Mouse (Mus musculus) cerebral cortex, adult 2 months (tissue): ENCODE results near the gene Faf2.

ENCODE experiments used
- WGBS: fragments of 180-500 bp; shearing (Covaris S2); methylation state at CpG from one replicate; pipeline ENCODE4 v1.1.7; 2018; 5-methylcytosine and 5-hydroxymethylcytosine counted together

The Faf2 gene

DNA sequence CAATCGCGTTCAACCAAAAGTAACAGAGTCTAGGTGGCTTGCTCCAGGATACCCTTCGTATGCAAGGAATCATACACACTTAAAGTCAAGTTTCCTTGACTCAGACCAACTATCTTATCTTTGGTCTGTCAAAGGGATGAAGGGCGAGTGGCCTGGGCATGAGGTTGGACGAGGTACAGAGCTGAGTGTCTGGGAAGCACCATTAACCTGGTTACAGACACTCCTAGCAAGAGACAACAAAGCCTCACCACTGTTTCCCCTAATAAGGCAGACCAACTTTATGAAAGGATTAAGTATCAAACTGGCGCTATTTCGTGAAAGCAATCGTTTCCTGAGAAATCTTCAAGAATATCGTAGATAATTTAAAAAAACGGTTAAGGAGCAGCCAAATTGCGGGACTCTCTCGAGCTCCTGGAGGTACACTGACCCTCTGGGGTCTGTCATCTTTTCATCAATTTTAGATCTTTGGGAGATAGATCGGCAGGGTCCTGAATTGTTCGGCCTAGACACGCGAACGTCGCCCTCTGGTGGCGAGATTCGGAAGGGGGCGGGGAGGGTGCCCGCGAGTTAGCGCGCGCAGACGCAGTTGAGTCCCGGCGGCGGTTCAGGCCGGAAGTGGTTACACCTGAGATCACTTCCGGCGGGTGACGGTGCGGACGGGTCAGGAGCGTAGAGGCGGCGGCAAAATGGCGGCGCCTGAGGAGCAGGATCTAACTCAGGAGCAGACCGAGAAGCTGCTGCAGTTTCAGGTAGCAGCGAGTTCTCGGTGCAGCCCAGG is at the start of gene Faf2:
Faf2 (plus strand) TSS at position 630 of the 778 bp plus-strand sequence.
- WGBS: 11% methylated on average over 44 of the region's 44 CpGs

DNA sequence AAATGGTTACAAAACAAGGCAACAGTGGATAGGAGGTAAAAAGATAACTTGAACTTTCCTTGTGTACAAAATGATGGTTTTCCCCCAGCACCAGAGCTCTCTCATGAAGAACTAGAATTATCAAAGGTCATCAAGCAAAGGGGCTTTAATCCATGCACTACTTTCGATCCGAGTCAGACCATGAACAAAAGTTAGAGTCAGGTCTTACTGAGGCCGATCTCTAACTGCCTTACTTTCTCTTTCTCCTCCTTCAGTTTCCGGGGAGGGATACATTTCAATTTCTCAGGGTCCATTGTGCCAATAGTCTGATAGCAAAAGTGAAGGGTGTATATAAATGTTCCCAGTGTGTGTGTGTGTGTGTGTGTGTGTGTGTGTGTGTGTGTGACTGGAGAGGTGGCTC is 49.0 kb upstream of the Faf2 start:
- WGBS: 80% methylated on average over 4 of the region's 4 CpGs

GRCm38 (mm10) chr13:54574854-54575481 is 46.6 kb upstream of the Faf2 start, which contains the start of gene Arl10:
Gene Arl10 (plus strand): TSS chr13:54575015.
- WGBS: under 1% methylated on average over 55 of the region's 55 CpGs

DNA sequence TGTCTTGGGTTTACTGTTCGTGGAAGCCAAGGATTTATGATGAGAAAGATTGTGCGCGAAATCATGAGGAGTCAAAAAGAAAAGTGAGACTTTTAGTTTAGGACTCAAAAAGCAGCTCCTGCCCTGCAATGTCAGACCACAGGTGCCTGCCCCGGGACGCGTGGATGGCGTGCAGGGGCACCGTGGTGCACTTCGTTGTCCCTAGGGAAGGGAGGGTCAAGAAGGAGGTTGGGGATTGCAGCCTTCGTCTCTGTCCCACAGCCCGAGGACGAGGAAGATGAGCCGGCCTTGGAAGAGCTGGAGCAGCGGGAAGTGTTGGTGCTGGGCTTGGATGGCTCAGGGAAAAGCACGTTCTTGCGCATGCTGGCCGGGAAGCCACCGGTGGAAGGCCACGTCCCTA is 46.1 kb upstream of the Faf2 start:
- 5% methylated on average over 19 of the region's 19 CpGs for WGBS

- 79% methylated on average over 21 of the region's 21 CpGs for WGBS
Measured at GRCm38 (mm10) chr13:54577652-54578507, 43.7 kb upstream of the Faf2 start.

GRCm38 (mm10) chr13:54581385-54581784 is 40.2 kb upstream of the Faf2 start:
- WGBS: 70% methylated on average over 2 of the region's 2 CpGs

DNA sequence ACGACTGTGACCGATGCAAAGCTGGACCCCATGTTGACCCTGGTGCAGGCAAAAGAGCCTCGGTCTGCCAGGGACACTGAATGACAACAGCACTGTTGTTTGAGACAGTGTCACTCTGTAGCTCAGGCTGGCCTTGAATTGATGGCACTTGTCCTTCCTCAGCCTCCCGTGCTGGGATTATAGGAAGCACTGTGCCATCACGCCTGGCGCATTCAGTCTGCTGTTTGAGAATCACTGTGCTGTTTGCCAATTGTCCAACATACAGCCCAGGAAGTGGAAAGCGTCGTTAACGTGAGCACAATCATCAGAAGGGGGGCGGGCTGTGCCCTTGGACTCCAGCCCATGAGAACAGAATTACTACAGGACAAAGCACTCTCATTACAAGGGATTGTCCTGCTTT is 39.5 kb upstream of the Faf2 start:
- 45% methylated on average over 10 of the region's 10 CpGs for WGBS

DNA sequence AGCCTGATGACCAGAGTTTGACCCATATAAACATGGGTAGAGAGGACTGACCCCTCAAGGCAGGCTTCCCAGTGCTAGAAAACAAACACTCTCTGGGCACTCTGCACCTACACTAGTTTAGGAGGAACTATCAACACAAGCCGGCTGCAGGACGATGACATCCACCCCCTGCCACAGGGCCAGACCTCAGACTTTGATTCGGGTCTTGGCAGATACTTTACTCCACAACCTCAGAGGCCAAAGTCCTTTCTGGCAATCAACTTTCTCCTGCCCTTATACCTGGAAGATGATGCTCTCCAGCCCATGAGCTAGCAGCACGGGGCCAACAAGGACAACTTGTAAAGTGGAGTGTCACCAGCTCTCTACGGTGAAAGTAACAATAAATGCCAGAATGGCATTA is 38.7 kb upstream of the Faf2 start:
- 89% methylated on average over 5 of the region's 5 CpGs for WGBS

DNA sequence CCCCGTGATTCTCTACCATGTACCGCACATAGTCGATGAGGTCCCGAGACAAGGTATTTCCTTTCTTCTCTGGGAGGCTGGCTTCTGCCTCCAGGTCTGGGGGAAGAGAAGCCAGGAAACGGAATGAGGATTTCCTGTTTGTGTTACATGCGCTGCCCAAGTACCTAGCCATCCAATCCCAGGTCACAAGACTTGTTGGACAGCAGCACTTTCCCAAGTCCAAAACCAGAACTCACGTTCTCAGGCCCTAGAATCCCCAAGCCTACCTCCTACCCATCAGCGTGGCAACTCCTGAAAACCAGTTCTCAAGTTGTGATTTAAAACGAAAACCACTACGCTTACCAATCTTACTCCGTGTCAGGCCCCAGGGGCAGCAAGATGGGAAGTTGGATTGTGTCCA is 35.8 kb upstream of the Faf2 start:
- WGBS: 81% methylated on average over 11 of the region's 11 CpGs

DNA sequence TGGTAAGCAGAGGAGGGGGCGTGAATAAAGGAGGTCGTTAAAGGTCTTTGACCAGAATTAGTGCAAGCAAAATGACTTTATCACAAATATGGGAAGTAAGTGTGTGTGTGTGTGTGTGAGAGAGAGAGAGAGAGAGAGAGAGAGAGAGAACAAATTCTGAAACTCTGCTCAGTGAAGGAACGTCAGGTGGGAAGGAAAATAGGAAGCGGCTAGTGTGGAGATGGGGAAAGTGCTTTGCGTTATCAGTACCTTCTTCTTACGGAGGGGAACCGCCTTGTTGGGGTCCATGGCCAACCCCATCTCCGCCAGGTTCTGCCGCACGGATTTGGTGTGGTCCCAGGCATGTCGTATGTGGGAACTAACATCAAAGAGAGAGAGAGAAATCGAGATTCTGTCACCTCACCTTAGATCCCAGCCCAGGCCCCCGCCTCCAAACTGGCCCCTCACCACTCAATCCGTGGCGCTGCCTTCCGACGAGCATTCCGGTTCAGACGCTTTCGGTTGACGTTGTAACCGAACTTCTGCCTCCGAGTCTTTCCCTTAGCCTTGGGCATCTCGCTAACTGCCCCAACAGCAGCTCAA is 32.1 kb upstream of the Faf2 start:
- 1% methylated on average over 24 of the region's 24 CpGs for WGBS

GRCm38 (mm10) chr13:54589996-54590951 is 31.3 kb upstream of the Faf2 start, which contains the start of the genes Nop16 and Higd2a:
Gene Nop16 (minus strand): TSS chr13:54590090.
Gene Higd2a (plus strand): TSS chr13:54590207.
- WGBS: under 1% methylated on average over 51 of the region's 51 CpGs

- 67% methylated on average over 8 of the region's 8 CpGs for WGBS
Measured at GRCm38 (mm10) chr13:54591776-54592356, 29.7 kb upstream of the Faf2 start.

- 80% methylated on average over 11 of the region's 11 CpGs for WGBS
Measured at GRCm38 (mm10) chr13:54593617-54594016, 28.0 kb upstream of the Faf2 start.

- 67% methylated on average over 8 of the region's 8 CpGs for WGBS
Measured at GRCm38 (mm10) chr13:54596107-54596690, 25.4 kb upstream of the Faf2 start.

DNA sequence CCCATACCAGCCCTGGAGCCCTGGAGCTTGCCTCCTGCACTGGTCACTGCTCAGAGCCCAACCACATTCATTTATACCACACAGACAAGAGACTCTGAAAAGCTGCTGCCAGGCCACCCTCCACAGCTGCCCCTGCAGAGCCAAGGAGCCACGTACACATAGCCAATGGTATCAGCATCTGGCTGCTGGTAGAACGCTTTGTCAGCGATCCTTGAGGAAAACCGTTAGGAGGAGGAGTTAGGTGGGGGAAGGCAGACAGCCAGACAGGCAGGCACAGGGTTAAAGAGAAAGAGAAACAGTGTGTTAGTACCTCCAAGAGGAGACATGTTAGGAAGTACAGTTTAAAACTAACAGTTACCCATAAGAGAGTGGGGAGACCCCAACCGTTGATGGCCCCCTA is 24.7 kb upstream of the Faf2 start:
- WGBS: 56% methylated on average over 5 of the region's 5 CpGs

DNA sequence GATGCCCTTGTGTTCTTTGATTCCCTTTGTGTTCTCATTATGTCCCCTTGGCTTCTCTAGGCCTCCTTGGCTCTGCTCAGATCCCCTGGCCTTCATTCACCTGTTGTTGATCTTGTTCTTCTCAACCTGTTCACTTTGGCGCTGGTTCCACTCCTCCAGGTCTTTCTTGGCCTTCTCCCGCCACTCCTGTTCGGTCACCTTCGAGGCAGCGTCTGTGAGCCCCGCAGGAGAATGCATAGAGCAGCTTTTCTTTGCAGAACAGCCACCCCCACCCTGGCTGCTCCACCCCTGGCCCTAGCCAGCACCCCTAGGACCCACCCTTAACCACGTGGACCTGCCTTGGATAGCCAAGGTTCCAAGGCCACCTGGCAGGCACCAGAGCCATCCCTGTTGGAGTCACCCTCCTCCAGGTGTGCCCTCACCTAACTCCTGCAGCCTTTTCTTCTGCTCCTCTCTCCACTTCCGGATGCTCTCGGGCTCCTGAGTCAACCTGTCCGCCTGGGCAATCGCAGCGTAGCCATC is 22.9 kb upstream of the Faf2 start:
- WGBS: 89% methylated on average over 12 of the region's 12 CpGs

- 52% methylated on average over 3 of the region's 3 CpGs for WGBS
Measured at GRCm38 (mm10) chr13:54602639-54603111, 18.9 kb upstream of the Faf2 start.

DNA sequence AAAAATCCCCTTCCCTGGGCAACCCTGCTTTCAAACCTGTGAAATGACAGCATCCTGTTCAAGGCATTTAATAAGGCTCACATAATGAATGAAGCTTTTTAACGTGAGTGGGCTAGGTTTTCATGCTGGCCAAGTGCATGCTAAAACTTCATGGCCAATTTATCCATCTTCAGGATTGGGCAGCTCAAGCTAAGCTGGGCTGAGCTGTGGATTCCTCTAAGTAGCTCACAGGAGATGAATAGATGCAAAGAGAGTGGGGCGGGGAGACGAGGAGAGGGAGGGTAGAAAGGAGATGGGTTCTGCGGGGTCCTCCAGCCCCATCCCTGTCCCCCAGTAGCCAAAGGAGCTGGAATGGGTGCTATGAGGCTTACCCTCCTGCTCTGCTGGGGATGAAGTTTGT is 17.4 kb upstream of the Faf2 start:
- WGBS: 47% methylated on average over 4 of the region's 4 CpGs

- WGBS: 53% methylated on average over 5 of the region's 5 CpGs
Measured at GRCm38 (mm10) chr13:54605426-54605825, 16.2 kb upstream of the Faf2 start.

DNA sequence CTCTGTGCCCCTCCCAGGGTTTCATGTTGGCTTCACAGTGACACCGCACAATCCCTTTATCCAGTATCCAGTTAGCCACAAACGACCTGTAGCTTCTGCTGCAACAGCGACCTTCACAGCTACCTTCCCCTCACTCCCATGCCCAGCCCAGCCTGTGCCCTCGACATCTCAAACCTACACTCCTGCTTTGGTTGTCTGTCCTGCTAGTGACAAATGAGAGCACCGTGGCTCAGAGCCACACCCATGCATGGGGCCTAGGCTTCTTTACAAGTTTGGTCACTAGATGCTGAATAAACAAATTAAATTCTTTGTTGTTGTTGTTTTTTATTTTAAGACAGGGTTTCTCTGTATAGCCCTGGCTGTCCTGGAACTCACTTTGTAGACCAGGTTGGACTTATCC is 14.4 kb upstream of the Faf2 start:
- WGBS: 71% methylated on average over 5 of the region's 5 CpGs
